Mouse (Mus musculus): ENCODE measurements around the gene Hspa4.
"Not testable (repeated sequence)": the region's sequence is repeated elsewhere in the genome, so short reads cannot be mapped to it uniquely, and the experiment has no call there.

Hspa4 gene

GRCm38 (mm10) chr11:53300330-53301166, at the start of gene Hspa4:
TSS of gene Hspa4 (minus strand) at chr11:53300457.
- DNase-seq: peak; percentile 98

- no peak for DNase-seq
Measured at GRCm38 (mm10) chr11:53345738-53346137, 45.5 kb upstream of the Hspa4 start.

GRCm38 (mm10) chr11:53345328-53345727, 45.1 kb upstream of the Hspa4 start:
- no peak for DNase-seq

DNA sequence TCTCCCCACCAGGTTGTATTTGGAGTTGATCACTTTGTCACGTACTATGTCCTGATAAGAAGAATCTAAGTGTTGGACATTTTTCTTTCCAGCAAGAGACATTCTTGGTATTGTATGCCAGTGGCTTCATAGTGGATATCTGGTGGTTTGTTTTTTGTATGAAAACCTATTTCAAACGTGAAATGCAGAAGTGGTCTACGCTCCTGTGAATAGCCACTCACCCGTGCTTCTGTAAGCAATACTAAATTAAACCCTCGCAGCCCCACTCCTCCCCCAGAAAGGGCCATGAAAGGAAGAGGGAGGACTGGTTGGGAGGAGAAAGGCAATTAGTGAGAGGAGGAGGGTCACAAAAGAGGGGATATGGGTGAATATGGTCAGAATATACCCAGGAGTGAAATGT, 42.5 kb upstream of the Hspa4 start:
- no peak for DNase-seq

GRCm38 (mm10) chr11:53341019-53341418, 40.8 kb upstream of the Hspa4 start:
- DNase-seq: not testable (repeated sequence)

DNA sequence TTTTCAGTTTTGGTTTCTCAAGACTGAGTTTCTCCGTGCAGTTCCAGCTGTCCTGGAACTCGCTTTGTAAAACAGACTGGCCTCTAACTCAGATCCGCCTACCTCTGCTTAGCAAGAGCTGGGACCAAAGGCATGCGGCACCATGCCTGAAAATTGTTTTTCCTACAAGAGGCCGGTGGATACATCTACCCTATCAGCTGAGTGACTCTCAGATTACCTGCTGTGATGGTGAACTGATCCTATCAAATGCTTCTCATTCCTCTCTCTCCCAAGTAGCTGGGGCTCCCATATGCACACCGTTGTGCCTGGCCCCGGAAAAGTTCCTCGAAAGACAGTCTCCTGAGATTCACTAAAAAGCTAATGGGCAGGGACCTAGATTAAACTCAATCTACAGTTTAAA, 37.4 kb upstream of the Hspa4 start:
- DNase-seq: no peak

- no peak for DNase-seq
Measured at GRCm38 (mm10) chr11:53336924-53337323, 36.7 kb upstream of the Hspa4 start.

DNA sequence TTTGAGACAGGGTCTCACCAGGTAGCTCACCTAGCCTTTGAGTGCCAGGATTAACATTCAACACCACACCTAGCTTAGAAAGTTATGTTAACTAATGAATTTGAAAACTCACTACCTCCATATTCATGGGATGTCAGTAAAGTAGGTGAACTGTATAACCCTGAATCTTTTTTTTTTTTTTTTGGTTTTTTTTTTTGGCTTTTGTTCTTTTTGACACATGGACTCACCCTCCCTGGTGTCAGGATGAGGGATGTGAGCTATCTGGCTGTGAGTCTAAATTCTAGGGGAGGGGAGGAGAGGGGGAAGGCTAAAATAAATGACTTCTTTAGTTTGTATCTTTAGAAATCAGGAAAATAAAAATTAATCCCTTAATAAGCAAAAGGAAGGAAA, 35.9 kb upstream of the Hspa4 start:
- DNase-seq: no peak

DNA sequence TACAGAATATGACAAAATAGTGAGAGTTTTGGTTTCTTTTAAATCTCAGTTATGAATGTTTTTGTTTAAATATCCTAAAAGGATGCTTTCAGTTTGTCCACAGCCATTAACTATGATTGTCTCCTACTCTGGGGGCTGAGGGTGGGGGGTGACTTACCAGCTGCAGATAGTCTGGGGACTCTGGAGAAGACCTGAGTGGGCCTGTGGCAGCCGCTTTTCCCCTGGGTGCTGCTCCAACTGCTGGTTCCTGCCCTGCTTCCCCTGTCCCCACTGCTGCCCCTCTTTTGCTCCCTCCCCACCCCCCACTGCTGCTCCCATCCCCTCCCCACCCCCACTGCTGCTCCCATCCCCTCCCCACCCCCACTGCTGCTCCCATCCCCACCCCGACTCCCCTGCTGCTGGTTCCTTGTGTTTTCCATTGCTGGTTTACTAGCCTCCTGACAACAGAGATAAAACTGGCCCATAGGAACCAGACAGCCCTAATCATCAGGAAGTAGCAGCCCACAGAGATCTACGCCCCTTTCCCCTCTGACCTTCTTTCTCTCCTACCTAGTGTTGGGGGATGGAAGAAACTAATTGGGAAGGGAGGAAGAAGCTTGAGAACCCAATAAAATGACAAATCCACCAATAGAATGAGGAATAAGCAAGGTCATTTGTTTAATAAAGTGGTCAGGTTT, 35.4 kb upstream of the Hspa4 start:
- DNase-seq: no peak

DNA sequence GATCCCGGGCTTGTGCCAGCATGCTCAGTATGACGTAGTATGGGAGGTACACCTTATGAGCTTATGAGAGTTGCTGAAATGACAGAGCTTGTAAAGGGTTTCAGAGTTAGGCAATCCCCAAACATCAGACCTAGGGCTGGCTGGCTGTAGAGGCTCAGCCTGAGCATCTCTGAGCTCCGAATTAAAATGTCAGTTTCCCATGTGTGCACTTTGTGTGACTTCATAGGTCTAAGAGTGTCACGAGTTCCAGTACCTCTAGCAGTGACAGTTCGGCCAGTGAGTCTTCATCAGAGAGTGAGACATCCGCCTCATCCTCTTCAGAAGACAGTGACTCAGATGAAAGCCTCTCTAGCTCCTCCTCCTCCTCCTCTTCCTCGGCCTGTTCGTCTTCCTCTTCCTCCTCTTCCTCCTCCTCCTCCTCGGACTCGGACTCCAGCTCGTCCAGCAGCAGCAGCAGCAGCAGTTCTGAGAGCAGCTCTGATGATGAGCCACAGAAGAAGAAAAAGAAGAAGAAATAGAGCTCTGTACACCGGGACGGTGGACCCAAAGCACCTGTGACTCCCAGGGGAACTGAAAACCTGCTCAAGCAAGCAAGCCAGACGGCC, 31.9 kb upstream of the Hspa4 start:
- no peak for DNase-seq

DNA sequence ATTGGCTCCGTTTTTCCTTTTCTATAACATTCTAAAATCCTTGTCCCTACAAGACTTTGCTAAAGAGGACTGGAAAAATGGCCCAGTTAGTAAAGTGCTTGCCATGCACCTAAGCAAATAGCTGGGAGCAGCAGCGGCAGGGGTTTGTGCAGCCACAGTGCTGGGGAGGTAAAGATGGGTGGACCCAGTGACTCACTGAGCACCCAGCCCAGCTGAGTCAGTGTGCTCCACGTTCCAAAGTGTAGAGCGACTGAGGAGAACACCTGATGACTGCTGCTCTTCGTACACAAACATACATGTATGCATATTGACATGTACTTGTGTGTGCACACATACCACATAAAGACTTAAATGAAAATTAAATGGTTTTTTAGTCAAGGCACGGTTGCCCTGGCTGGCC, 30.9 kb upstream of the Hspa4 start:
- no peak for DNase-seq

DNA sequence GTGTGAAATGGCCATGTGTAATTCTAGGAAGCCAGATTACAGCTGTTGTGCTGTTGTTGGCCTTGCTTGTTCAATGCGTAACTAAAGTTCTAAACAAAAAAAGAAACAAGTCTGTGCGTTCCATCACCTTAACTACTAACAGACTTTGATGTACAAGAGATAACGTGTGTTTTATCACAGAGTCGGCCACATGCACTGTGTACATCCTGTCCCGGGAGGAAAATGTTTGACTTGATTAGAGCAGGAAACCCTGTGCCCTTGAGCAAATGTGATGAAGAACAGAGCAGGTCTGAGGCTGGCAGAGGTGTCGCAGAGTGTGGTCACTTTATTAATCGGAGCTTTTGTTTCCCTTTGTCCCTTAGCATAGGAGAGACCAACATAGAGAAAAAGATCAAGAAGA, 30.1 kb upstream of the Hspa4 start:
- DNase-seq: no peak

GRCm38 (mm10) chr11:53324512-53324968, 24.3 kb upstream of the Hspa4 start, which contains the start of gene Zcchc10:
TSS of gene Zcchc10 (plus strand) at chr11:53324679.
- DNase-seq: peak; percentile 92

GRCm38 (mm10) chr11:53319867-53320266, 19.6 kb upstream of the Hspa4 start:
- not testable (repeated sequence) for DNase-seq

GRCm38 (mm10) chr11:53318568-53318967, 18.3 kb upstream of the Hspa4 start:
- not testable (repeated sequence) for DNase-seq

- DNase-seq: no peak
Measured at GRCm38 (mm10) chr11:53318041-53318440, 17.8 kb upstream of the Hspa4 start.

- DNase-seq: no peak
Measured at GRCm38 (mm10) chr11:53316996-53317395, 16.7 kb upstream of the Hspa4 start.

DNA sequence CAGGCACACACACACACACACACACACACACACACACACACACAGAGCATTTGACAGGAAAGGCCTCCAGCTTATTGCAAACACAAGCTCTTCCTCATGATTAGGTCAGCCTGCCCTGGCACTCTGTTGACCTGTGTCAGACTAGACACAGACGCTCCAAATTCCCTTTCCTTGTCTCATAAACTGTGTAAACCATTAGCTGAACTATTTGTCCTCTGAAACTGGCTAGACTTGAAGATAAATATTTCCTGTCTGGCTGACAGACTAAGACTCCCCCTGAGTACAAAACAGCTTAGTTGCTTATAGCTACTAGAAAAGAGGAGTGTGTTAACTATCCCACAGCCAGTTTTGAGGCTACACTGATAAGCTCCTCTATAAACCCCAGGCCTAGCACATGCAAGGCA, 14.5 kb upstream of the Hspa4 start:
- DNase-seq: peak; percentile 40

- DNase-seq: not testable (repeated sequence)
Measured at GRCm38 (mm10) chr11:53312823-53313222, 12.6 kb upstream of the Hspa4 start.

GRCm38 (mm10) chr11:53311385-53311784, 11.1 kb upstream of the Hspa4 start:
- no peak for DNase-seq

- DNase-seq: peak; percentile 86
Measured at GRCm38 (mm10) chr11:53308884-53309310, 8.6 kb upstream of the Hspa4 start.

- DNase-seq: peak; percentile 45
Measured at GRCm38 (mm10) chr11:53308251-53308864, 8.1 kb upstream of the Hspa4 start.

DNA sequence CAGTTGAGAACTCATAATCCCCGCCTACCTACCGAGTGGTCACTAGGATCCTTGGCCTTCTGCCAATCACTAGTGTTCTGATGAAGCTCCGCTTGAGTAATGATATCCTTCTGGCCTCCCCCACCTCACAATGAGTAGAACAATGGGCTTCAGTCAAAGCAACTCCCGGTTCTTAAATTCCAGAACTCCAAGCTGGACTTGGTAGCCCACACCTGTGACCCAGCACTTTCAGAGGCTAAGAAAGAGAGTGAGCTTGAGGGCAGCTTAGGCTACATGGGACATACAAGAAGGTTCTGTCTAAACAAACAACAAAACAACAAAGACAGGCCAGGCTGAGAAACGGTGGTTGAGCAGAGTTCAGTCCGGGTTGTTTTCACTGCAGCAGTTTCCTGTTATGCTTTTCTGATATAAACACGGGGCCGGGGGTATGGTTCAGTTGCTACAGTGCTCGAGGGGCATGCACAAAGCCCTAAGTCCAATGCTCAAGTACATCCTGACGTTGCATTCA, 7.4 kb upstream of the Hspa4 start:
- peak; percentile 68 for DNase-seq

Data from kidney, adult 9 months (tissue).